In genomic region chr11:4849258-4849943, GRCm38 (mm10) we compare ENCODE assay signal across 8 mouse cellular contexts. TPM values are rescaled to one million over a fixed set of nuclear protein-coding genes. Genes with fewer than 3 reads are reported as not detected.
DNase-seq lines count a peak whose midpoint lies in the region; ATAC-seq and TF ChIP-seq lines count a peak whose summit lies in the region.

Nf2 (minus strand) TSS chr11:4849536.

- H3K9ac ChIP-seq in heart, embryonic 15.5 days: peak within 1 kb of the TSS; percentile 98
- peak within 1 kb of the TSS; percentile 93 for H3K9ac ChIP-seq in liver, embryonic 14.5 days (replicated peaks)
- peak within 1 kb of the TSS; percentile 95 for H3K9ac ChIP-seq in neural tube, embryonic 11.5 days (ENCODE audit: low read length)
- peak within 1 kb of the TSS; percentile 86 for H3K9ac ChIP-seq in stomach, postnatal 0 days (ENCODE audit: low read length)

- TF ChIP-seq CTCF in liver, embryonic 14.5 days (IDR thresholded peaks at IDR 0.05; ENCODE audit: low read depth): no peak
- TF ChIP-seq CTCF in stomach, postnatal 0 days (IDR thresholded peaks at IDR 0.05; ENCODE audit: low read depth): peak; percentile 49

- peak within 1 kb of the TSS; percentile 81 for H3K4me3 ChIP-seq in forebrain, embryonic 10.5 days
- H3K4me3 ChIP-seq in heart, embryonic 15.5 days: peak within 1 kb of the TSS; percentile 96
- H3K4me3 ChIP-seq in liver, embryonic 14.5 days (ENCODE audit: insufficient read depth in 1 of 2, low read depth in 2 of 2, low read length in 2 of 2): peak within 1 kb of the TSS; percentile 81 to 82
- H3K4me3 ChIP-seq in neural tube, embryonic 11.5 days (ENCODE audit: low read depth, low read length): peak within 1 kb of the TSS; percentile 89
- H3K4me3 ChIP-seq in stomach, postnatal 0 days (ENCODE audit: low read depth, low read length): peak within 1 kb of the TSS; percentile 95

- H3K4me2 ChIP-seq in heart, embryonic 15.5 days: peak within 1 kb of the TSS; percentile 65
- H3K4me2 ChIP-seq in liver, embryonic 14.5 days (ENCODE audit: low read depth): peak within 1 kb of the TSS; percentile 86
- peak within 1 kb of the TSS; percentile 65 for H3K4me2 ChIP-seq in neural tube, embryonic 11.5 days (ENCODE audit: low read depth)
- H3K4me2 ChIP-seq in stomach, postnatal 0 days (replicated peaks; ENCODE audit: low read depth): peak within 1 kb of the TSS; percentile 85

- peaks cover 3% of the 10 kb centered on the region; the same call in 1 of the 2 replicates for H3K9me3 ChIP-seq in forebrain, embryonic 10.5 days
- H3K9me3 ChIP-seq in heart, embryonic 15.5 days (replicated peaks): no peaks in the 10 kb centered on the region
- no peaks in the 10 kb centered on the region for H3K9me3 ChIP-seq in liver, embryonic 14.5 days (ENCODE audit: control insufficient read depth, low read length)
- H3K9me3 ChIP-seq in neural tube, embryonic 11.5 days (ENCODE audit: control insufficient read depth, low read length): no peaks in the 10 kb centered on the region
- no peaks in the 10 kb centered on the region for H3K9me3 ChIP-seq in stomach, postnatal 0 days (ENCODE audit: control insufficient read depth, low read length)

- peak; percentile 90 to 91 for DNase-seq in CD8-positive naive resting alpha-beta T cell, adult 2 months (ENCODE audit: low read depth in 2 of 2, low spot score in 2 of 2)
- peak; percentile 96 for DNase-seq in c-Kit-positive CD71-negative TER-119-negative erythroid progenitor cells, embryonic 14.5 days (ENCODE audit: low read depth)
- DNase-seq in forebrain, embryonic 10.5 days (ENCODE audit: extremely low spot score, low spot score): peak; percentile 98
- peak; percentile 99 to 100 for DNase-seq in kidney, postnatal 25 days
- peak; percentile 98 to 99 (median 99) for DNase-seq in liver, embryonic 14.5 days (ENCODE audit: low read depth in 3 of 3, low spot score in 3 of 3)
- DNase-seq in neural tube, embryonic 11.5 days (ENCODE audit: low spot score): peak; percentile 96
- DNase-seq in stomach, postnatal 0 days (ENCODE audit: low spot score): peak; percentile 97

- ATAC-seq in heart, embryonic 15.5 days (replicated peaks; ENCODE audit: insufficient number of reproducible peaks, insufficient read depth, low FRiP score, low read depth): peak; percentile 99
- ATAC-seq in liver, embryonic 14.5 days (ENCODE audit: insufficient read depth): peak; percentile 98
- ATAC-seq in neural tube, embryonic 11.5 days (ENCODE audit: insufficient read depth, low FRiP score, low TSS enrichment): peak; percentile 99
- peak; percentile 100 for ATAC-seq in stomach, postnatal 0 days (ENCODE audit: low FRiP score, low TSS enrichment)

- H3K27ac ChIP-seq in forebrain, embryonic 10.5 days: peak within 1 kb of the TSS; percentile 97
- H3K27ac ChIP-seq in heart, embryonic 15.5 days: peak within 1 kb of the TSS; percentile 88
- H3K27ac ChIP-seq in liver, embryonic 14.5 days: peak within 1 kb of the TSS; percentile 55
- peak within 1 kb of the TSS; percentile 78 for H3K27ac ChIP-seq in neural tube, embryonic 11.5 days (ENCODE audit: low read depth, low read length)
- peak within 1 kb of the TSS; percentile 80 for H3K27ac ChIP-seq in stomach, postnatal 0 days (replicated peaks)

- TF ChIP-seq EP300 in liver, embryonic 14.5 days (IDR thresholded peaks at IDR 0.05; ENCODE audit: low read depth): no peak; the same call in 1 of the 2 replicates
- no peak for TF ChIP-seq EP300 in stomach, postnatal 0 days (optimal IDR thresholded peaks at IDR 0.05)

- under 1% methylated on average over 60 of the region's 60 CpGs for WGBS in forebrain, embryonic 10.5 days
- under 1% methylated on average over 60 of the region's 60 CpGs for WGBS in heart, embryonic 15.5 days
- WGBS in liver, embryonic 14.5 days (ENCODE audit: insufficient replicate concordance): under 1% methylated on average over 60 of the region's 60 CpGs
- WGBS in neural tube, embryonic 11.5 days: under 1% methylated on average over 59 of the region's 60 CpGs
- WGBS in stomach, postnatal 0 days: under 1% methylated on average over 47 of the region's 60 CpGs

- peaks cover 20% of the 10 kb centered on the region for H3K4me1 ChIP-seq in forebrain, embryonic 10.5 days
- peaks cover 14% of the 10 kb centered on the region; the same call in 1 of the 2 replicates for H3K4me1 ChIP-seq in heart, embryonic 15.5 days (replicated peaks)
- H3K4me1 ChIP-seq in liver, embryonic 14.5 days (replicated peaks; ENCODE audit: control insufficient read depth in 2 of 2, insufficient read depth in 2 of 2, low read length in 1 of 2): peaks cover 0 to 4% of the 10 kb centered on the region in 2 experiments; a peak in 3 of 4 replicates
- H3K4me1 ChIP-seq in neural tube, embryonic 11.5 days (ENCODE audit: control insufficient read depth, insufficient read depth, low read length): peaks cover 6% of the 10 kb centered on the region; the same call in 1 of the 2 replicates
- H3K4me1 ChIP-seq in stomach, postnatal 0 days (replicated peaks; ENCODE audit: control insufficient read depth, insufficient read depth): no peaks in the 10 kb centered on the region

- H3K36me3 ChIP-seq in forebrain, embryonic 10.5 days (replicated peaks): peaks cover 3% of the 10 kb centered on the region; the same call in 1 of the 2 replicates
- H3K36me3 ChIP-seq in heart, embryonic 15.5 days: no peaks in the 10 kb centered on the region
- H3K36me3 ChIP-seq in liver, embryonic 14.5 days (replicated peaks; ENCODE audit: control insufficient read depth, insufficient read depth, low read depth): no peaks in the 10 kb centered on the region
- H3K36me3 ChIP-seq in neural tube, embryonic 11.5 days (ENCODE audit: control insufficient read depth, insufficient read depth, low read length): no peaks in the 10 kb centered on the region
- no peaks in the 10 kb centered on the region for H3K36me3 ChIP-seq in stomach, postnatal 0 days (ENCODE audit: control insufficient read depth, insufficient read depth, low read length)

- H3K27me3 ChIP-seq in forebrain, embryonic 10.5 days (ENCODE audit: poor library complexity, severe bottlenecking): no peaks in the 10 kb centered on the region
- no peaks in the 10 kb centered on the region for H3K27me3 ChIP-seq in heart, embryonic 15.5 days
- no peaks in the 10 kb centered on the region for H3K27me3 ChIP-seq in liver, embryonic 14.5 days (ENCODE audit: control insufficient read depth, insufficient read depth, low read length)
- H3K27me3 ChIP-seq in neural tube, embryonic 11.5 days (ENCODE audit: control insufficient read depth, insufficient read depth, low read length): no peaks in the 10 kb centered on the region
- H3K27me3 ChIP-seq in stomach, postnatal 0 days (ENCODE audit: control insufficient read depth, insufficient read depth, low read length): no peaks in the 10 kb centered on the region

RNA-seq across cellular contexts. Expression of gene Nf2, which starts in this region (rescaled TPM):
- polyA plus RNA-seq in forebrain, embryonic 10.5 days (2016; fragmentation: Nextera tagmentation; extraction: Ambion mirVana): 57.4 and 62.4 TPM in 2 replicates
- polyA plus RNA-seq in heart, embryonic 15.5 days (2015; fragmentation: Nextera tagmentation; extraction: Ambion mirVana): 39.3 and 43.8 TPM in 2 replicates
- polyA plus RNA-seq in liver, embryonic 14.5 days (2012; rRNA removed): 9.3 and 12.1 TPM in 2 replicates
- 10.7 TPM in 2 replicates for polyA plus RNA-seq in liver, embryonic 14.5 days (2014; fragmentation: Nextera tagmentation; extraction: Ambion mirVana)
- 56.6 and 67.7 TPM in 2 replicates for polyA plus RNA-seq in neural tube, embryonic 11.5 days (2014; fragmentation: Nextera tagmentation; extraction: Ambion mirVana)
- polyA plus RNA-seq in stomach, postnatal 0 days (2015; fragmentation: Nextera tagmentation; extraction: Ambion mirVana): 18.2 and 18.7 TPM in 2 replicates

Comparison
In these comparisons a context has a peak if more than half of its experiments do, and no peak if none do; other contexts are left out.
1. Peak in every context shown above with its lines: DNase-seq, ATAC-seq, H3K4me3 ChIP-seq and H3K27ac ChIP-seq.